ENCODE assay signal across 11 mouse cellular contexts in genomic region chr12:69781935-69782650, GRCm38 (mm10). TPM values are rescaled to one million over a fixed set of nuclear protein-coding genes. Genes with fewer than 3 reads are reported as not detected.
A peak's percentile ranks its signal among the peaks of the same experiment; 100 is the strongest.
DNase-seq lines count a peak whose midpoint lies in the region; ATAC-seq and TF ChIP-seq lines count a peak whose summit lies in the region.
"Had no signal": no experiment of that assay in that cellular context is flagged by ENCODE, and none has a peak within 500 bp of the region (broad histone marks: within the 10 kb centered on the region; RNA-seq: fewer than 3 reads in every experiment).

No protein-coding gene starts in this region.

- no peak overlapping the region for H3K4me3 ChIP-seq in heart, embryonic 11.5 days (ENCODE audit: low read depth, low read length)
- H3K4me3 ChIP-seq in heart, adult 2 months = no peak overlapping the region
- no peak overlapping the region for H3K4me3 ChIP-seq in hindbrain, embryonic 14.5 days (replicated peaks; ENCODE audit: low read length)
- H3K4me3 ChIP-seq: midbrain, embryonic 13.5 days had no signal

- intact Hi-C loops in heart, adult 2 months (cut with DNase I) = no loop called here
- intact Hi-C loops in left cerebral cortex, postnatal 14 days (cut with DNase I) = no loop called here

- peak overlapping the region; percentile 76 for H3K27ac ChIP-seq in heart, embryonic 11.5 days (ENCODE audit: low read depth, low read length)
- H3K27ac ChIP-seq in heart, adult 2 months = no peak overlapping the region
- H3K27ac ChIP-seq in hindbrain, embryonic 14.5 days = no peak overlapping the region
- H3K27ac ChIP-seq: midbrain, embryonic 13.5 days had no signal

- H3K9ac ChIP-seq in heart, embryonic 11.5 days (ENCODE audit: low read depth, low read length) = no peak overlapping the region; the same call in 1 of the 2 replicates
- no peak overlapping the region for H3K9ac ChIP-seq in heart, adult 2 months (ENCODE audit: low read depth, low read length)
- H3K9ac ChIP-seq in hindbrain, embryonic 14.5 days = no peak overlapping the region
- H3K9ac ChIP-seq: midbrain, embryonic 13.5 days had no signal

- TF ChIP-seq EP300 in heart, adult 2 months (IDR thresholded peaks at IDR 0.05; ENCODE audit: insufficient read depth, low read depth, low read length) = no peak

- H3K36me3 ChIP-seq in heart, embryonic 11.5 days (ENCODE audit: control insufficient read depth, insufficient read depth, low read length) = no peaks in the 10 kb centered on the region
- no peaks in the 10 kb centered on the region for H3K36me3 ChIP-seq in heart, adult 2 months (ENCODE audit: control insufficient read depth, insufficient read depth, low read length)
- H3K36me3 ChIP-seq in hindbrain, embryonic 14.5 days (replicated peaks; ENCODE audit: control insufficient read depth, insufficient read depth) = no peaks in the 10 kb centered on the region
- H3K36me3 ChIP-seq: midbrain, embryonic 13.5 days had no signal

- no peaks in the 10 kb centered on the region for H3K9me3 ChIP-seq in heart, embryonic 11.5 days (replicated peaks; ENCODE audit: control insufficient read depth, low read length)
- H3K9me3 ChIP-seq in hindbrain, embryonic 14.5 days (ENCODE audit: control insufficient read depth, low read length) = no peaks in the 10 kb centered on the region
- H3K9me3 ChIP-seq: midbrain, embryonic 13.5 days had no signal

- TF ChIP-seq CTCF in heart, adult 2 months (IDR thresholded peaks at IDR 0.05) = no peak

- peaks cover 5% of the 10 kb centered on the region for H3K4me1 ChIP-seq in heart, embryonic 11.5 days (ENCODE audit: control insufficient read depth, insufficient read depth, low read length)
- H3K4me1 ChIP-seq in heart, adult 2 months (ENCODE audit: control insufficient read depth, insufficient read depth, low read length) = no peaks in the 10 kb centered on the region
- no peaks in the 10 kb centered on the region for H3K4me1 ChIP-seq in hindbrain, embryonic 14.5 days (replicated peaks; ENCODE audit: control insufficient read depth, insufficient read depth, low read length)
- H3K4me1 ChIP-seq: midbrain, embryonic 13.5 days had no signal

- H3K27me3 ChIP-seq in heart, embryonic 11.5 days (ENCODE audit: control insufficient read depth, insufficient read depth, low read length) = no peaks in the 10 kb centered on the region
- H3K27me3 ChIP-seq in heart, adult 2 months (ENCODE audit: control insufficient read depth, insufficient read depth, low read length) = no peaks in the 10 kb centered on the region
- no peaks in the 10 kb centered on the region for H3K27me3 ChIP-seq in hindbrain, embryonic 14.5 days (ENCODE audit: control insufficient read depth, insufficient read depth, low read length)
- H3K27me3 ChIP-seq: midbrain, embryonic 13.5 days had no signal

- whole genome bisulfite sequencing in heart, embryonic 11.5 days (ENCODE audit: insufficient replicate concordance) = 66% methylated on average over 10 of the region's 10 CpGs
- 64% methylated on average over 10 of the region's 10 CpGs for WGBS in heart, adult 2 months
- 79% methylated on average over 10 of the region's 10 CpGs for WGBS in hindbrain, embryonic 14.5 days

- no peaks in the 10 kb centered on the region for H3K79me2 ChIP-seq in heart, adult 2 months (replicated peaks; ENCODE audit: control insufficient read depth, insufficient read depth, low read length)

- DNase-seq in heart, adult 2 months = no peak
- peak; percentile 90 for DNase-seq in adrenal gland, postnatal 10 days
- DNase-seq in kidney, adult 9 months = peak; percentile 98
- DNase-seq in left cerebral cortex, postnatal 14 days (ENCODE audit: low spot score in 2 of 2) = no peak
- no peak for DNase-seq in adipocyte (ENCODE audit: low spot score)
- no peak for DNase-seq in hindbrain, embryonic 14.5 days (ENCODE audit: low spot score)
- DNase-seq: layer of hippocampus, postnatal 36 days; right cerebral cortex, postnatal 4 days had no signal

- ATAC-seq in heart, embryonic 11.5 days (replicated peaks; ENCODE audit: insufficient number of reproducible peaks, low FRiP score, low TSS enrichment) = 0 out of 2 replicates have a peak, but pooled peaks have one; percentile 37
- ATAC-seq in megakaryocyte progenitor cell, adult 5-6 weeks (replicated peaks; ENCODE audit: poor library complexity) = 0 out of 2 replicates have a peak, but pooled peaks have one; percentile 17
- ATAC-seq in hindbrain, embryonic 14.5 days (ENCODE audit: low FRiP score) = no peak
- ATAC-seq: midbrain, embryonic 13.5 days had no signal

- no peak for TF ChIP-seq POLR2A in heart, adult 2 months (IDR thresholded peaks at IDR 0.05; ENCODE audit: insufficient read depth, low read depth, low read length)

- H3K4me2 ChIP-seq in heart, embryonic 11.5 days = no peak overlapping the region
- no peak overlapping the region for H3K4me2 ChIP-seq in hindbrain, embryonic 14.5 days (replicated peaks)
- H3K4me2 ChIP-seq: midbrain, embryonic 13.5 days had no signal

RNA-seq across cellular contexts. Expression of gene Cdkl1, which starts 9.0 kb away (rescaled TPM):
- 3.8 and 5.2 TPM in 2 replicates for polyA plus RNA-seq in heart, embryonic 11.5 days (2014; fragmentation: Nextera tagmentation; extraction: Ambion mirVana)
- 10 to 100 TPM in 1 of 2 experiments, 1 to 10 TPM in 1; 9.3 to 11.2 TPM for total RNA-seq in heart, adult 2 months (2021)
- 2.0 and 3.0 TPM in 2 replicates for polyA plus RNA-seq in heart, adult 2 months (2012; rRNA removed)
- 1 to 10 TPM; 3.3 to 4.3 TPM for total RNA-seq in adrenal gland, postnatal 10 days (2021)
- total RNA-seq in megakaryocyte progenitor cell, adult 5-6 weeks (2015) = not detected in 2 replicates
- total RNA-seq in megakaryocyte progenitor cell, adult 5-6 weeks (2017) = not detected in 2 replicates
- total RNA-seq in left cerebral cortex, postnatal 14 days (2021) = 10 to 100 TPM; 33.7 to 39.1 TPM
- polyA plus RNA-seq in hindbrain, embryonic 14.5 days (2014; fragmentation: Nextera tagmentation; extraction: Ambion mirVana) = 10.6 TPM in 2 replicates

RNA-seq across cellular contexts. Expression of gene Atp5s, which starts 57.3 kb away (rescaled TPM):
- 30.1 and 35.8 TPM in 2 replicates for polyA plus RNA-seq in heart, embryonic 11.5 days (2014; fragmentation: Nextera tagmentation; extraction: Ambion mirVana)
- total RNA-seq in heart, adult 2 months (2021) = 10 to 100 TPM; 31.5 to 34.7 TPM
- polyA plus RNA-seq in heart, adult 2 months (2012; rRNA removed) = 22.5 and 56.1 TPM in 2 replicates
- 10 to 100 TPM; 16.0 to 21.1 TPM for total RNA-seq in adrenal gland, postnatal 10 days (2021)
- 21.3 and 31.6 TPM in 2 replicates for total RNA-seq in megakaryocyte progenitor cell, adult 5-6 weeks (2015)
- 8.9 and 15.1 TPM in 2 replicates for total RNA-seq in megakaryocyte progenitor cell, adult 5-6 weeks (2017)
- 10 to 100 TPM; 25.4 to 34.8 TPM for total RNA-seq in left cerebral cortex, postnatal 14 days (2021)
- 38.9 and 39.1 TPM in 2 replicates for polyA plus RNA-seq in hindbrain, embryonic 14.5 days (2014; fragmentation: Nextera tagmentation; extraction: Ambion mirVana)

RNA-seq across cellular contexts. Expression of gene L2hgdh, which starts 57.4 kb away (rescaled TPM):
- polyA plus RNA-seq in heart, embryonic 11.5 days (2014; fragmentation: Nextera tagmentation; extraction: Ambion mirVana) = 15.2 and 18.0 TPM in 2 replicates
- 10 to 100 TPM; 41.9 to 49.4 TPM for total RNA-seq in heart, adult 2 months (2021)
- 13.8 and 33.4 TPM in 2 replicates for polyA plus RNA-seq in heart, adult 2 months (2012; rRNA removed)
- 10 to 100 TPM; 27.9 to 31.7 TPM for total RNA-seq in adrenal gland, postnatal 10 days (2021)
- total RNA-seq in megakaryocyte progenitor cell, adult 5-6 weeks (2015) = 13.6 and 21.3 TPM in 2 replicates
- total RNA-seq in megakaryocyte progenitor cell, adult 5-6 weeks (2017) = 33.9 and 35.8 TPM in 2 replicates
- 10 to 100 TPM; 13.3 to 14.3 TPM for total RNA-seq in left cerebral cortex, postnatal 14 days (2021)
- 11.1 and 13.6 TPM in 2 replicates for polyA plus RNA-seq in hindbrain, embryonic 14.5 days (2014; fragmentation: Nextera tagmentation; extraction: Ambion mirVana)

Comparison
In these comparisons a context has a peak if more than half of its experiments do, and no peak if none do; other contexts are left out.
1. DNase-seq: peak in adrenal gland, postnatal 10 days (single experiment) and kidney, adult 9 months (single experiment); none in heart, adult 2 months (0 of 2), left cerebral cortex, postnatal 14 days (0 of 2), adipocyte (single experiment) and hindbrain, embryonic 14.5 days (single experiment).
2. RNA of gene Cdkl1, which starts 9.0 kb away (total RNA-seq): 33.7 to 39.1 TPM in left cerebral cortex, postnatal 14 days, 9.3 to 11.2 TPM in heart, adult 2 months and 3.3 to 4.3 TPM in adrenal gland, postnatal 10 days; not detected in megakaryocyte progenitor cell, adult 5-6 weeks; every median in the first group is over 4 times any median in the second.